Mouse (Mus musculus): ENCODE measurements around the gene Prcc.

GRCm38 (mm10) chr3:87811297-87811696 is 74.1 kb downstream of the Prcc start:
- no peak for TF ChIP-seq CTCF (IDR thresholded peaks at IDR 0.05; ENCODE audit: borderline replicate concordance, extremely low read depth, insufficient read depth, insufficient read length)
- TF ChIP-seq POLR2A (IDR thresholded peaks at IDR 0.05; ENCODE audit: borderline replicate concordance, extremely low read depth, insufficient read depth, insufficient read length, poor library complexity, severe bottlenecking) = no peak

Measured in brain, embryonic 14.5 days (tissue).